Mouse (Mus musculus): ENCODE results near the gene Mrps24. TPM values are rescaled to one million over a fixed set of nuclear protein-coding genes. Genes with fewer than 3 reads are reported as not detected.

The Mrps24 gene
- 10 to 100 TPM; 67.8 to 84.1 TPM for total RNA-seq (2021)
- long read RNA-seq, experiment 1, transcript Mrps24-205 (4 exons, 995 nt): major isoform, 63 of 75 reads
- long read RNA-seq, experiment 1, transcript Mrps24-201 (3 exons, 700 nt): minor isoform, 9 of 75 reads
- long read RNA-seq, experiment 1, partial matches to known transcripts: 1 of 75 reads
- long read RNA-seq, experiment 1, other reads (novel, unspliced or antisense): 1 of 75 reads
- long read RNA-seq, experiment 2, transcript Mrps24-205 (4 exons, 995 nt): major isoform, 59 of 68 reads
- long read RNA-seq, experiment 2, partial matches to known transcripts: 1 of 68 reads
- long read RNA-seq, experiment 2, other reads (novel, unspliced or antisense): 3 of 68 reads

GRCm38 (mm10) chr11:5715630-5716105, at the start of gene Mrps24:
Gene Mrps24, minus strand, starts transcription at chr11:5715680.
- no peak for DNase-seq (ENCODE audit: low spot score in 2 of 2)

- DNase-seq (ENCODE audit: low spot score in 2 of 2): no peak
Measured at GRCm38 (mm10) chr11:5762633-5762982, 47.1 kb upstream of the Mrps24 start.

GRCm38 (mm10) chr11:5761820-5762632, 46.5 kb upstream of the Mrps24 start, which contains the start of gene Urgcp:
Gene Urgcp, minus strand, starts transcription at chr11:5762376.
- peak; percentile 92 to 94 for DNase-seq (ENCODE audit: low spot score in 2 of 2)

GRCm38 (mm10) chr11:5753755-5754154, 38.3 kb upstream of the Mrps24 start:
- no peak for DNase-seq (ENCODE audit: low spot score in 2 of 2)

GRCm38 (mm10) chr11:5744951-5745350, 29.5 kb upstream of the Mrps24 start:
- no peak for DNase-seq (ENCODE audit: low spot score in 2 of 2)

GRCm38 (mm10) chr11:5742106-5742505, 26.6 kb upstream of the Mrps24 start:
- DNase-seq (ENCODE audit: low spot score in 2 of 2): no peak

- peak; percentile 65 to 80 for DNase-seq (ENCODE audit: low spot score in 2 of 2)
Measured at GRCm38 (mm10) chr11:5740965-5741627, 25.6 kb upstream of the Mrps24 start.

- no peak for DNase-seq (ENCODE audit: low spot score in 2 of 2)
Measured at GRCm38 (mm10) chr11:5740599-5740964, 25.1 kb upstream of the Mrps24 start.

GRCm38 (mm10) chr11:5739846-5740245, 24.4 kb upstream of the Mrps24 start:
- no peak for DNase-seq (ENCODE audit: low spot score in 2 of 2)

GRCm38 (mm10) chr11:5738888-5739632, 23.6 kb upstream of the Mrps24 start:
- DNase-seq (ENCODE audit: low spot score in 2 of 2): no peak

- no peak for DNase-seq (ENCODE audit: low spot score in 2 of 2)
Measured at GRCm38 (mm10) chr11:5737137-5737536, 21.7 kb upstream of the Mrps24 start.

GRCm38 (mm10) chr11:5734323-5734722, 18.8 kb upstream of the Mrps24 start:
- no peak for DNase-seq (ENCODE audit: low spot score in 2 of 2)

- no peak for DNase-seq (ENCODE audit: low spot score in 2 of 2)
Measured at GRCm38 (mm10) chr11:5732401-5732800, 16.9 kb upstream of the Mrps24 start.

GRCm38 (mm10) chr11:5729582-5729981, 14.1 kb upstream of the Mrps24 start:
- DNase-seq (ENCODE audit: low spot score in 2 of 2): no peak

- DNase-seq (ENCODE audit: low spot score in 2 of 2): no peak
Measured at GRCm38 (mm10) chr11:5718611-5719354, 3.3 kb upstream of the Mrps24 start.

- DNase-seq (ENCODE audit: low spot score in 2 of 2): no peak
Measured at GRCm38 (mm10) chr11:5716938-5717705, 1.6 kb upstream of the Mrps24 start.

- no peak for DNase-seq (ENCODE audit: low spot score in 2 of 2)
Measured at GRCm38 (mm10) chr11:5716246-5716645, 766 bp upstream of the Mrps24 start.

- DNase-seq (ENCODE audit: low spot score in 2 of 2): no peak
Measured at GRCm38 (mm10) chr11:5715179-5715578, 301 bp downstream of the Mrps24 start.

GRCm38 (mm10) chr11:5707530-5708353, 7.7 kb downstream of the Mrps24 start:
- DNase-seq (ENCODE audit: low spot score in 2 of 2): peak; percentile 84 to 93
